Mouse (Mus musculus) forebrain, postnatal 0 days (tissue): ENCODE data around the gene Tmem259. TPM values are rescaled to one million over a fixed set of nuclear protein-coding genes. Genes with fewer than 3 reads are reported as not detected.

Experiments
- ATAC-seq: fragments of 200-750 bp; cut with Nextera tagmentation; 2 replicates; pipeline ENCODE4 v1.8.0; 2017; ENCODE audit warnings: mild to moderate bottlenecking, moderate library complexity
- DNase-seq: peaks from one replicate; pipeline ENCODE4 v3.0.0-alpha.2; 2015
- H3K27ac ChIP-seq: fragments of 300-500 bp; sonication (generic); 2 replicates; pipeline ENCODE4 v1.5.1; 2014; ENCODE audit warnings: low read depth, mild to moderate bottlenecking, antibody characterized with exemption, low read length, moderate library complexity, mixed read lengths
- H3K27me3 ChIP-seq: fragments of 300-500 bp; sonication (generic); 2 replicates; pipeline ENCODE4 v1.6.1; 2014; ENCODE audit warnings: mild to moderate bottlenecking, low read length, mixed read lengths; ENCODE audit not compliant: insufficient read depth
- H3K36me3 ChIP-seq: fragments of 300-500 bp; sonication (generic); 2 replicates; pipeline ENCODE4 v1.6.1; 2014; ENCODE audit warnings: mild to moderate bottlenecking, moderate library complexity; ENCODE audit not compliant: insufficient read depth
- H3K4me1 ChIP-seq: fragments of 300-500 bp; sonication (generic); 2 replicates; pipeline ENCODE4 v1.6.1; 2014; ENCODE audit warnings: antibody characterized with exemption; ENCODE audit not compliant: insufficient read depth
- H3K4me2 ChIP-seq: fragments of 300-500 bp; sonication (generic); 2 replicates; pipeline ENCODE4 v1.6.1; 2014; ENCODE audit warnings: low read depth, mild to moderate bottlenecking, moderate library complexity
- H3K4me3 ChIP-seq: fragments of 300-500 bp; sonication (generic); 2 replicates; pipeline ENCODE4 v1.5.1; 2014; ENCODE audit warnings: low read depth, low read length, mixed read lengths
- H3K9ac ChIP-seq: fragments of 300-500 bp; sonication (generic); 2 replicates; pipeline ENCODE4 v1.6.1; 2014; ENCODE audit warnings: mild to moderate bottlenecking
- H3K9me3 ChIP-seq: fragments of 300-500 bp; sonication (generic); 2 replicates; pipeline ENCODE4 v1.6.1; 2016; ENCODE audit warnings: low read length
- CTCF ChIP-seq: sonication (generic); IDR thresholded peaks from 2 replicates; pipeline ENCODE4 v1.5.1; 2016; ENCODE audit warnings: antibody characterized with exemption, control low read depth, low read depth
- WGBS: fragments of 180-500 bp; shearing (Covaris S2); extraction: QIAGEN DNeasy Blood & Tissue Kit; methylation state at CpG from one replicate; pipeline ENCODE4 v1.1.7; 2014; 5-methylcytosine and 5-hydroxymethylcytosine counted together
- polyA plus RNA-seq: library from polyadenylated mRNA; unstranded; fragments of >200 nt; fragmentation: Nextera tagmentation; extraction: Ambion mirVana; gene quantifications from 2 replicates; pipeline ENCODE4 v1.2.1, GENCODE M21; 2015
- total RNA-seq: library from RNA; depleted of rRNA; stranded (reverse); fragments of >200 nt; gene quantifications from 2 replicates; pipeline ENCODE4 v1.2.3, GENCODE M21; 2014

Tmem259 gene
- total and polyA plus RNA-seq, 2 experiments from 2014 or later = 26.5 to 129 TPM

DNA sequence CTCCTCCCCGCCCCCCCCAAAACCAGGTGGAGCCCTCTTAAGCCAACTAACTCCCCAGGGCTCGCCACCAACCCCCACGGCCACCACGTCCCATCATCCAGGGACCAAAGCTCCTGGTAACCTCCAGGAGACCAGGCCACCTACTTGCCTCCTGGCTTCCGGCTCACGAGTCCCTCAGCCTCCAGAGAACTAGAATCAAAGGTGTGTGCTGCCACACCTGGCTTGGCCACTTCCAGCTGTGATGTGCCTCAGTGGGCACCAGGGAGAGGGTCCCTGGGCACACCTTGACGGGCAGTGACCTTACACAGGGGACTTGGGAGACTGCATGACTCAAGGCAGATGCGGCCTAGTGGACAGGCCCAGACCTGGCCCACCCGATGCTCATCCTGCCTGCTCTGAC is 28.4 kb downstream of the Tmem259 start:
- Histone ChIP-seq H3K4me1 (no peaks in the 10 kb centered on the region), H3K9me3 (no peaks in the 10 kb centered on the region), H3K4me2 (no peak overlapping the region), H3K27ac (no peak overlapping the region), H3K27me3 (no peaks in the 10 kb centered on the region), H3K36me3 (peaks cover 11% of the 10 kb centered on the region; the same call in 1 of the 2 replicates), H3K9ac (no peak overlapping the region), H3K4me3 (no peak overlapping the region)
- WGBS = 79% methylated on average over 9 of the region's 9 CpGs
- no peak for DNase-seq
- ATAC-seq = no peak
- no peak for TF ChIP-seq CTCF

DNA sequence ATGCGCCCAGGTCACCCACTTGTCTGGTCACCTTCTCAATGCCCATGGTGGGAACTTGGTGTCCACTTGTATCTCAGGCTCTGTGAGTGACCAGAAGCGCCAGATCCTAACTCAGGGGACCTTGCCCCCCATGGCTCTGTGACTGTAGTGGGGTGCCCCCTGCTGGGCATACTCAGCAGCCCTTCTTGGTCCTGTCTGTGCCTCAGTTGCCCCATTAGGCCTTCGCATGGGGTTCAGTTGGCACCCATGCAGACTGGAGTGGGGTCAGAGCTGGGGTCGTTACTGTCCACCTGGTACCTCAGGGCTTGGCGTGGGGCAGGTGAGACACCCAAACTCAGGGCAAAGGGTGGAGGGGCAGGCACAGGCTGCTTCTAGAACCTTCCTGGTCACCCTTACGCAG is 30.2 kb downstream of the Tmem259 start:
- Histone ChIP-seq H3K9ac (no peak overlapping the region), H3K4me1 (no peaks in the 10 kb centered on the region), H3K4me2 (no peak overlapping the region), H3K4me3 (no peak overlapping the region), H3K27me3 (no peaks in the 10 kb centered on the region), H3K9me3 (no peaks in the 10 kb centered on the region), H3K27ac (no peak overlapping the region), H3K36me3 (peaks cover 22% of the 10 kb centered on the region)
- 91% methylated on average over 6 of the region's 6 CpGs for WGBS
- no peak for DNase-seq
- peak; percentile 63 for TF ChIP-seq CTCF
- ATAC-seq = no peak

DNA sequence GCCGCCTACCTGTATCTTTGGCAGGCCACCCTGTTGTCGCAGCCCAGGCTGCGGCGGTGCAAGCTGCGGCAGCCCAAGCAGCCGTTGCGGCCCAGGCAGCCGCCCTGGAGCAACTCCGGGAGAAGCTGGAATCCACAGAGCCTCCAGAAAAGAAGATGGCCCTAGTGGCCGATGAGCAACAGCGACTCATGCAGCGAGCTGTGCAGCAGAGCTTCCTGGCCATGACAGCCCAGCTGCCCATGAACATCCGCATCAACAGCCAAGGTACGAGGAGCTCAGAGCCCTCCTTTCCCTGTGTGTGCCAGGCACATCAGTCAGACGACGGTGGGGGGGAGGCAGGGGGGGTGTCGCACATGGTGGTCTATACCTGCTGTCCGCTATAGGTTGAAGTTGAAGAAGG is 33.5 kb downstream of the Tmem259 start:
- H3K36me3 ChIP-seq = peaks cover 22% of the 10 kb centered on the region
- no peak overlapping the region for H3K4me3 ChIP-seq
- H3K27me3 ChIP-seq = no peaks in the 10 kb centered on the region
- TF ChIP-seq CTCF = no peak
- no peak overlapping the region for H3K9ac ChIP-seq
- H3K27ac ChIP-seq = no peak overlapping the region
- no peak overlapping the region for H3K4me2 ChIP-seq
- DNase-seq (no peak), ATAC-seq (no peak)
- no peaks in the 10 kb centered on the region for H3K4me1 ChIP-seq
- 83% methylated on average over 18 of the region's 18 CpGs for WGBS
- no peaks in the 10 kb centered on the region for H3K9me3 ChIP-seq

DNA sequence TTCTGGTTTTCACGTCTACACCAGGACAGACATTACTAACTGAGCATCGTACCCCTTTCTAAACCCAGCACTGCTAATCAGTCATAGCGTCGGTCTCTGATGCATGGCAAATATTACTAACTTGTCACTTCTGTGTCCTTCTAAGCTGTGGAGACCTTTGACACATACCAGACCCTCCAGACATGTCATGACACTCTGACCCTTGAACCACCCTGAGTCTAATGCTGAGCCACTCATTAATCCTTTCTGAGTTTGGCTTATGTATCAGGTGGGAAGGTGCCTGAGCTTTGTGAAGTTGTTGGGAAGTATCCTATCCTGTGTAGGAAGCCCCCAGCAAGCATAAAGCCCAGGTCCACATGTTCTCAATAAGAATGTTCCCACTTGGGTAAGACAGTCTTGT is 34.3 kb downstream of the Tmem259 start:
- Histone ChIP-seq H3K27ac (no peak overlapping the region), H3K4me1 (no peaks in the 10 kb centered on the region), H3K4me2 (no peak overlapping the region), H3K36me3 (peaks cover 22% of the 10 kb centered on the region), H3K27me3 (no peaks in the 10 kb centered on the region), H3K9ac (no peak overlapping the region), H3K4me3 (no peak overlapping the region), H3K9me3 (no peaks in the 10 kb centered on the region)
- ATAC-seq = no peak
- no peak for DNase-seq
- whole genome bisulfite sequencing = 90% methylated on average over 4 of the region's 4 CpGs
- TF ChIP-seq CTCF = no peak

DNA sequence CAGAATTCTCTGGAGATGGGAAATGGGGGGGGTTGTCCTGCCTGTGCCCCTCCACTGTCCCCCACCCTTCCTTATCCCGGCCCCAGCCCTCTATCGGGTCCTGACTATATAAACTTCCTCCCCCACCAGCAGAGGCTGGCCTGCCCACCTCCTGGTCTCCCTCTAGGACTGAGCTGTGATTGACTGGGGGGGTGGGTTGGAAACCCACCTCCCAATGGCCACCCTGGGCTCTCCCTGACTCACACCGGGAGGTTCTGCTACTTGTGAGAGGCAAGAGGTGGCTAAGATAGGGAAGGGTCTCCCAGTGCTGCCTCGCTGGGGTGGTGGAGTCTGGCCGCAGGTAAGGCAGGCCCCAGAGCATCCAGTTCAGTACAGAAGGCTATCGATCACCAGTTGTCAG is 36.6 kb downstream of the Tmem259 start:
- WGBS = 83% methylated on average over 6 of the region's 6 CpGs

DNA sequence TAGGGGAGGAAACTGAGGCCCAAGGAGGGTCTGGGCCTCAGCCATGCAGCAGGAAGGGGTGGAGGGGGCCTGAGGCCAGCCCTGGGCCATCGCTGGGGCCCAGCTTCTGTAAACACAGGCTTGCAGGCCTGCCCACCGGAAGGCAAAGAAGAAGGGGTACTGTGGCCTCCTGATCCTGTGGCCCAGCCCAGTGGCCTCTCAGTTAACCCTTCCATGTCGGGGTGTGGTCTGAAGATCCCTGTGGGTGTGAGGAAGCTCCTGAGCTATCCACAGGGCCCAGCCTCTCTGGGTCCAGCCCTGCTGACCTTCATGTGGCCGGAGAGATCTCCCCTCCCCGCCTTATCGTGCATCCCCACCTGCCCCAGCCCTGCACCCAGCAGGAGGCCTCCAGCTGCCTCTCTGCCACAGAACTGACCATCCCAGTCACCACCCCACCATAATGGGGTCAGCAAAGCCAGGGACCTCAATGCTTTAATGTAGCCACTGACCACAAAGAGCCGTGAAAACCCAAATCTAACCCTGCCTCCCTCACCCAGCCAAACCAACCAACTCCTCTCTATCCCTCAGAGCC is 37.3 kb downstream of the Tmem259 start:
- no peak overlapping the region for H3K4me3 ChIP-seq
- DNase-seq (no peak), ATAC-seq (no peak)
- 34% methylated on average over 7 of the region's 7 CpGs for WGBS
- peaks cover 19% of the 10 kb centered on the region for H3K36me3 ChIP-seq
- no peak overlapping the region for H3K4me2 ChIP-seq
- H3K9me3 ChIP-seq = no peaks in the 10 kb centered on the region
- no peaks in the 10 kb centered on the region for H3K27me3 ChIP-seq
- no peak for TF ChIP-seq CTCF
- no peak overlapping the region for H3K9ac ChIP-seq
- no peak overlapping the region for H3K27ac ChIP-seq
- H3K4me1 ChIP-seq = no peaks in the 10 kb centered on the region

More for the DNA sequence above, 36.6 kb downstream of the Tmem259 start:
- Histone ChIP-seq H3K27me3 (no peaks in the 10 kb centered on the region), H3K36me3 (peaks cover 19% of the 10 kb centered on the region), H3K4me2 (no peak overlapping the region), H3K4me3 (no peak overlapping the region), H3K9ac (no peak overlapping the region), H3K27ac (no peak overlapping the region), H3K9me3 (no peaks in the 10 kb centered on the region), H3K4me1 (no peaks in the 10 kb centered on the region)
- no peak for DNase-seq
- no peak for TF ChIP-seq CTCF
- no peak for ATAC-seq

DNA sequence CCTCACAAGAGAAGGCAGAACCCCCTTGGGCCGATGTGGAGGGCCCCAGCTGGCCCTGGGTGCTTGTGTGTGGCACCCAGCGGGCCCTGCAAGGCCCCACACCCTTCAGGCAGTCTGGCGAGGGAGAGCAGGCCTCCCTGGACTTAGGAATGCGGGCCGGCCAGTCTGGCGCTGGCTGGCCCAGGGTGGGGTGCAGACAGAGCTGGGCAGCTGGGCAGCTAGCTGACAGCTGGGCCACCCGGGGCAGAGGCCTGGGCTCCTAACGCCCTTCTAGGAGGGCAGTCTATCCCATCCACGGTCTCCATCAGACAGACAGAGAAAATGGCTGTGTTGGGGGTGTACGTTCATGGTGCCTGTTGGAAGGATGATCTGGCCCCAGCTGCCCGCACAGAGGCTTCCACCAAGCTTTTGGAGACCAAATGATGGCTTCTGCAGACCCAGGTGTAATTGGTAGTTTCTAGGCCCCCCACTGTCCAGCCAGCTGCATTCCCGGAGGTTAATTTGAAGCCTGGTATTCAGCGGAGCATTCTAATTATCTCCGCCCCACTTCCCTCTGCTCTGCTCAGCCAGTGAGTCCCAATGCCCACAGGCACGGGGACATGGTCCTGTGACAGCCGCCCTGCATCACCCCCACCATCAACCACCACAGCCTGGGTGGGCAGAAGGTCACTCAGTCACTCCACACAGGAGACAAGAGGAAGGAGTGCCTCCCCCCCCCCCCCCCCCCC is 38.5 kb downstream of the Tmem259 start:
- H3K27ac ChIP-seq = no peak overlapping the region
- 0 out of 2 replicates have a peak, but pooled peaks have one; percentile 32 for ATAC-seq

More for the DNA sequence above, 38.5 kb downstream of the Tmem259 start:
- H3K9me3 ChIP-seq = no peaks in the 10 kb centered on the region
- TF ChIP-seq CTCF = no peak
- no peak overlapping the region for H3K4me3 ChIP-seq
- WGBS = 19% methylated on average over 16 of the region's 16 CpGs
- no peaks in the 10 kb centered on the region for H3K4me1 ChIP-seq
- DNase-seq = no peak
- H3K27me3 ChIP-seq = no peaks in the 10 kb centered on the region
- H3K36me3 ChIP-seq = peaks cover 11% of the 10 kb centered on the region; the same call in 1 of the 2 replicates
- no peak overlapping the region for H3K9ac ChIP-seq
- no peak overlapping the region for H3K4me2 ChIP-seq
